Mouse (Mus musculus) heart, adult 18-20 months (tissue): ENCODE measurements around the gene Cd248. TPM values are rescaled to one million over a fixed set of nuclear protein-coding genes. Genes with fewer than 3 reads are reported as not detected.

Experiments used
- DNase-seq, 2 experiments: peaks; one replicate each; pipeline ENCODE4 v3.0.0; 2021 to 2022; ENCODE audit warnings: mixed read lengths in 1 of 2
- total RNA-seq, 2 experiments: library from RNA; stranded (reverse); gene quantifications; 2 replicates each; pipeline ENCODE4 v1.2.3; 2021

The Cd248 gene
- total RNA-seq, 2 experiments from 2014 or later = 6.9 to 7.4 TPM

- DNase-seq = peak; percentile 98 to 99
Observed at GRCm38 (mm10) chr19:5106731-5107191, 38.9 kb downstream of the Cd248 start, which contains the start of gene Rab1b. Rab1b (minus strand) TSS chr19:5107072.

GRCm38 (mm10) chr19:5107556-5108270 is 39.8 kb downstream of the Cd248 start:
- DNase-seq = no peak

- DNase-seq = peak; percentile 44 to 47
Observed at GRCm38 (mm10) chr19:5108271-5108575, 40.3 kb downstream of the Cd248 start.

- no peak for DNase-seq
Observed at GRCm38 (mm10) chr19:5108702-5109101, 40.8 kb downstream of the Cd248 start.

- no peak for DNase-seq
Observed at GRCm38 (mm10) chr19:5109659-5110453, 42.0 kb downstream of the Cd248 start.

GRCm38 (mm10) chr19:5113783-5114182 is 45.9 kb downstream of the Cd248 start:
- DNase-seq = no peak

- peak; percentile 90 to 91 for DNase-seq
Observed at GRCm38 (mm10) chr19:5117494-5118383, 49.9 kb downstream of the Cd248 start.

GRCm38 (mm10) chr19:5118384-5118698 is 50.5 kb downstream of the Cd248 start, which contains the start of gene Klc2:
Klc2 (minus strand) TSS chr19:5118560.
- no peak for DNase-seq

Other genes starting within 250 kb of the Cd248 start
- 10 to 100 TPM; 30.0 to 30.6 TPM for gene Ccs, start 228.7 kb upstream of the Cd248 start, total RNA-seq
- gene Ccdc87, start 228.7 kb upstream of the Cd248 start, total RNA-seq = under 1 TPM in 1 of 2 experiments, not detected in 1; 0.10 TPM
- gene Ctsf, start 212.9 kb upstream of the Cd248 start, total RNA-seq = 10 to 100 TPM; 73.4 to 76.3 TPM
- under 1 TPM; 0.42 to 0.49 TPM for gene Actn3, start 190.2 kb upstream of the Cd248 start, total RNA-seq
- gene Zdhhc24, start 189.4 kb upstream of the Cd248 start, total RNA-seq = 1 to 10 TPM; 2.4 to 3.1 TPM
- gene Bbs1, start 161.4 kb upstream of the Cd248 start, total RNA-seq = 1 to 10 TPM; 2.8 to 3.1 TPM
- 10 to 100 TPM; 15.6 to 18.2 TPM for gene Dpp3, start 139.8 kb upstream of the Cd248 start, total RNA-seq
- 1 to 10 TPM; 3.5 to 3.8 TPM for gene Peli3, start 125.0 kb upstream of the Cd248 start, total RNA-seq
- 10 to 100 TPM; 67.7 to 86.0 TPM for gene Mrpl11, start 105.9 kb upstream of the Cd248 start, total RNA-seq
- under 1 TPM in 1 of 2 experiments, not detected in 1; 0.10 TPM for gene Npas4, start 77.8 kb upstream of the Cd248 start, total RNA-seq
- 1 to 10 TPM; 6.9 to 8.8 TPM for gene Slc29a2, start 44.2 kb upstream of the Cd248 start, total RNA-seq
- 10 to 100 TPM; 46.0 TPM for gene B4gat1, start 29.3 kb upstream of the Cd248 start, total RNA-seq
- 1 to 10 TPM in 1 of 2 experiments, under 1 TPM in 1; 0.93 to 2.7 TPM for gene AC124502.3, start 29.2 kb upstream of the Cd248 start, total RNA-seq
- 10 to 100 TPM; 11.8 to 16.2 TPM for gene Brms1, start 26.7 kb upstream of the Cd248 start, total RNA-seq
- gene Rin1, start 17.6 kb upstream of the Cd248 start, total RNA-seq = 1 to 10 TPM; 1.9 to 2.4 TPM
- gene Tmem151a, start 17.5 kb downstream of the Cd248 start, total RNA-seq = 1 to 10 TPM; 1.6 to 2.3 TPM
- 100 to 1,000 TPM in 1 of 2 experiments, 10 to 100 TPM in 1; 97.6 to 104 TPM for gene Yif1a, start 20.5 kb downstream of the Cd248 start, total RNA-seq
- gene Cnih2, start 30.4 kb downstream of the Cd248 start, total RNA-seq = under 1 TPM in 1 of 2 experiments, not detected in 1; 0.31 TPM
- gene Rab1b, start 39.0 kb downstream of the Cd248 start, total RNA-seq = 100 to 1,000 TPM; 190 to 204 TPM
- gene Klc2, start 50.5 kb downstream of the Cd248 start, total RNA-seq = 10 to 100 TPM; 48.9 to 54.0 TPM
- 10 to 100 TPM; 21.8 to 22.7 TPM for gene Pacs1, start 205.0 kb downstream of the Cd248 start, total RNA-seq
- 100 to 1,000 TPM; 118 to 119 TPM for gene Sf3b2, start 227.4 kb downstream of the Cd248 start, total RNA-seq
- 10 to 100 TPM; 21.9 to 22.4 TPM for gene Gal3st3, start 230.3 kb downstream of the Cd248 start, total RNA-seq